Mouse (Mus musculus) right cerebral cortex, postnatal 4 days (tissue): ENCODE data around the gene Mgmt.

Experiments
- DNase-seq: peaks from one replicate; pipeline ENCODE4 v3.0.0-alpha.2; 2022

Gene Mgmt

DNA sequence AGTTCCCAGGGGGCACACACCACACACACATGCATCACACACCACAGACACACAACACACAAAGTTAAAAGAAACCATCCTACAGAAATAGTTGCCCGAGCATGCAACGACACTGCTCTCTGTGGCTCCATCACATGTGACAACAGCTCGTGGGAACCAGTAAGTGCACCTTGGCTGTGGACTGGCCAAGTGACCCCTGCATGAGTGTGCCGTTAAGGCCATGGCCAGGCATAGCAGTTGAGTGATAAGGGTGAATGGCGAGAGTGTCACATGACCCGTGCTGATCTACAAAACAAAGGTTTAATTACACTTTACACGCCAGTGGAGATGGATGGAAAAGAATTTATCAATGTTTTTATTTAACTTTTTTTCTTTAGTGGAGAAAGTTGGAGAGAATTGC lies 245.9 kb downstream of the Mgmt start:
- DNase-seq, result no peak

DNA sequence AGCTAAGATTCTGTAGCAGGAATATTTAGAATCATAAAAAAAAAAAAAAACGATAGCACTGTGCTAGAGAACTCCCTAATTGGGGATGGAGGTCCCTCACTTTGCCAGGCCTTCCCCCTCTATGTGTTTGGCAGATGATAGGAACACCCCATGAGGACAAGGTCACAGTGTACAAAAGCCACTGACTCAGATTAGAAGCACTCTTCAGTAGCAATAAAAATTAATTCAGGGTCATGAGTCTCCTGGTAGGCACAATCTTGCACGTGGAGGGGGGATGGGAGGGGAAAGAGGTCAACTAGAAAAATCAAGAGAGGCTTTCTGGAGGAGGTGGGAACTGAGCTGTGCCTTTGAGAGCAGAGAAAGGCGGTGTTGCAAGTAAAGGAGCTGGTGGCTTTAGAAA lies 247.0 kb downstream of the Mgmt start:
- DNase-seq, result no peak

DNA sequence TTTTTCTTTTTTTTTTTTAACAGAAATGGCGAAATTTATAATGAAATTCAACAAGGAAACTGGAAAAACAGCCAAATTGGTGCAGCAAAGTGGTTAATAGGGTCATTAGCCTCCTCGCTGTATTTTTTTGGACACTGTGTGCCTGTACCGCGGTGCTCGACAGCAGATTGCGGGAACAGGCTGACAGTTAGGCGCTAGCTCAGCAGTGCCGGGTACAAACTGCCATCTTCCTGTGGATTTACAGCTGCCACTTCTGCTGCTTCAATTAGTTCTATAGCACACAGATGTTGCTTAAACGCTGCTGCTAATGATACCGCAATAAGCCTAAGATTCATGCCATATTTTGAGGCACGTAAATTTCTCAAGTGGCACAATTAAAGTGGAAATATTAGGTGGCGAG lies 252.7 kb downstream of the Mgmt start:
- no peak for DNase-seq

DNA sequence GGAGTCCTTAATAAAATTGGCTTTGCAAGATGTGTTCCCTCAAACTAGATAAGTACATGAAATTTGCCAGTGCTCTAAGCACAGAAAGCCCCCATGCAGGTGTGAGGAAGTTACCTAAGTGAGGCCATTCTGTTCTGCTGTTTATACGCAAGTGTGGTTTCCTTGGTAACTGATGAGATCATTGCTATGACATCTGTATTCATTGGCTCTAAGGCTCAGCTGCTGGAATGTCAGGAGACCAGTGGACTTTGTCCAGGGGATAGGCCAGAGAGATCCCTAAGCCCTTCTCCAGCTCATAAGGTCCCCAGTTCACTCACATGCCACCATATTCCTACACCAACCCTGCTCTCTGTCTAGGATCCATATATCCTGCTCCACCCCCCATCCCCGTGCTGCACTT lies 257.4 kb downstream of the Mgmt start:
- no peak for DNase-seq

GRCm38 (mm10) chr7:137154623-137155022 lies 260.2 kb downstream of the Mgmt start:
- no peak for DNase-seq

DNA sequence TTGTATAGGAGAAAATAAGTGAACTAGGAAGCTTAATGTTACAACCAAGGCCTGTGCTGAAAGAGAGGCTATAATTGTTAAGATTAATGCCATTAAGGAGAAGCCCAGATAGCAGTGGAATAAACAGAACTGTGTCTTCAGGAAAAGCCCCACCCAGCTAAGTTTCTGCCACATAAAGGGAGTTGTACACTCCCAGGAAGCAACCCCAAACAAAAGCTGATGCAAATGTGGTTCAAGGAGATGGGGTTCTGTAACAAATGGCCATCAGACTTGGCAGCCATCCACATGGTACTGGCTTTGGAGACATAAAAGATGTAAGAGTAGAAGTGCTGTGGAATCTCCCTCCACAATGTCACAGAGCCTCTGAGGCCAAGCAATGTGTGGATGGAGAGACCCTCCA lies 264.7 kb downstream of the Mgmt start:
- no peak for DNase-seq

DNA sequence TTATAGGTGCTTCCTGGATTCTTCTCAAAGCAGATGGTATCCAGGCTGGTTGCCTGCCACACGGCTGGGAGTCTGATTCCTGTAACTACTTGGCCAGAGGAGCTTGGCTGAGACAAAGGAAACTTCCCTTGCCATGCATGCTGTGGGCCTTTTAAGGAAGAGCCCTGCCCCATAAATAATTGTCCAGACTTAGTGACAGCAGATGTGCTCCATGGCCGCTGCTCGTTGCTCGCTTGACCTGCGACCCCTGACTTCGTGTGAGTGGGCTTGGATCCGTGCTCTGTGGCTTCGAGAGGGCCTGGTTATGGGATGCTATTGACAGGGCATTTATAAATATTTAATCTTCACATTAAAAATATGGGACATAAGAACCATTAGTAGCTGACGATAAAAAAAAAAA lies 277.9 kb downstream of the Mgmt start:
- no peak for DNase-seq
